Mouse (Mus musculus): Measurements from ENCODE around the gene Rp9.

DNA sequence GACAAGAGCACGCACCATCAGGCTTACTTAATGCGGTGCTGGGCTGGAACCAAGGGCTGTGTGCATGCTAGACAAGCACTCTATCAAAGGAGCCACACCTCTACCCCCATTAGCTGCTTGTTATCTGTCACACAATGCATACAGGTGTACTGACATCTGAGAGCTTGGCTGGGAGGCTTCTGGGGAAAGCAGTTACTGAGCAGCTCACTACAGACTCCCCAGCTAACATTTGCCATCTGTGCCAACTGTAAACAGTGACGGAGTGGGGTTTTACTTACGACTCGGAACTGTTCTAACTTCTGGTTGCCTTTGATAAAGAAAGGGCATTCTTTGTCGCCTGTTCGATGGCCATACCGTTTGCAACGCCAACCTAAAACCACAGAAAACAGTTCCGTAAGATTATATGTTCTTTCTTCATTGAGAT lies 16.0 kb downstream of the Rp9 start:
- TF ChIP-seq CTCF (IDR thresholded peaks at IDR 0.05; ENCODE audit: low read depth) (no peak), EP300 (IDR thresholded peaks at IDR 0.05; ENCODE audit: low read depth) (peak; percentile 90)
